Mouse (Mus musculus) heart, embryonic 16.5 days (tissue): ENCODE results near the gene Olfr8. TPM values are rescaled to one million over a fixed set of nuclear protein-coding genes. Genes with fewer than 3 reads are reported as not detected.
"Not testable (repeated sequence)": the region's sequence is repeated elsewhere in the genome, so short reads cannot be mapped to it uniquely, and the experiment has no call there.

ENCODE experiments used
- ATAC-seq: fragments of 200-750 bp; cut with Nextera tagmentation; replicated peaks from 2 replicates; pipeline ENCODE4 v1.8.0; 2017; ENCODE audit warnings: moderate number of reproducible peaks; ENCODE audit not compliant: insufficient read depth, low FRiP score; ENCODE audit errors: extremely low read depth
- H3K27ac ChIP-seq: fragments of 300-500 bp; sonication (generic); 2 replicates; pipeline ENCODE4 v1.5.1; 2014; ENCODE audit warnings: mild to moderate bottlenecking, low read length, control low read depth, moderate library complexity
- H3K27me3 ChIP-seq: fragments of 300-500 bp; sonication (generic); 2 replicates; pipeline ENCODE4 v1.6.1; 2014; ENCODE audit warnings: low read length, mixed read lengths; ENCODE audit not compliant: control insufficient read depth, insufficient read depth
- H3K36me3 ChIP-seq: fragments of 300-500 bp; sonication (generic); 2 replicates; pipeline ENCODE4 v1.6.1; 2014; ENCODE audit not compliant: control insufficient read depth, insufficient read depth
- H3K4me1 ChIP-seq: fragments of 300-500 bp; sonication (generic); 2 replicates; pipeline ENCODE4 v1.6.1; 2014; ENCODE audit warnings: low read length, mixed read lengths; ENCODE audit not compliant: control insufficient read depth, insufficient read depth
- H3K4me2 ChIP-seq: fragments of 300-500 bp; sonication (generic); 2 replicates; pipeline ENCODE4 v1.6.1; 2014; ENCODE audit warnings: low read depth, mild to moderate bottlenecking, control low read depth, low read length
- H3K4me3 ChIP-seq: fragments of 300-500 bp; sonication (generic); 2 replicates; pipeline ENCODE4 v1.5.1; 2014; ENCODE audit warnings: mild to moderate bottlenecking, control low read depth, low read length
- H3K9ac ChIP-seq: fragments of 300-500 bp; sonication (generic); 2 replicates; pipeline ENCODE4 v1.6.1; 2014; ENCODE audit warnings: low read length, control low read depth
- H3K9me3 ChIP-seq: fragments of 300-500 bp; sonication (generic); replicated peaks from 2 replicates; pipeline ENCODE4 v1.6.1; 2016; ENCODE audit warnings: low read length; ENCODE audit not compliant: control insufficient read depth
- WGBS: fragments of 180-500 bp; shearing (Covaris S2); extraction: QIAGEN DNeasy Blood & Tissue Kit; methylation state at CpG from one replicate; pipeline ENCODE4 v1.1.7; 2014; 5-methylcytosine and 5-hydroxymethylcytosine counted together
- polyA plus RNA-seq: library from polyadenylated mRNA; unstranded; fragments of >200 nt; fragmentation: Nextera tagmentation; extraction: Ambion mirVana; gene quantifications from 2 replicates; pipeline ENCODE4 v1.2.1, GENCODE M21; 2015

Gene Olfr8
- not detected in 2 replicates for polyA plus RNA-seq

- H3K9ac ChIP-seq, ATAC-seq: not testable (repeated sequence)
- WGBS: 79% methylated on average over 1 of the region's 1 CpGs
Observed at GRCm38 (mm10) chr10:78950336-78950735, at the start of gene Olfr8. Olfr8 (plus strand) TSS chr10:78950636.

GRCm38 (mm10) chr10:78912871-78913270 lies 37.6 kb upstream of the Olfr8 start, which contains the start of gene Olfr1354:
Olfr1354 (plus strand) TSS chr10:78913171.
- H3K27me3 ChIP-seq, H3K4me3 ChIP-seq, ATAC-seq, H3K4me2 ChIP-seq, H3K27ac ChIP-seq, H3K9ac ChIP-seq, H3K4me1 ChIP-seq, H3K9me3 ChIP-seq, H3K36me3 ChIP-seq: not testable (repeated sequence)
- WGBS: 70% methylated on average over 1 of the region's 1 CpGs

More at GRCm38 (mm10) chr10:78950336-78950735, at the start of gene Olfr8:
- H3K4me1 ChIP-seq, H3K9me3 ChIP-seq, H3K27ac ChIP-seq, H3K4me3 ChIP-seq, H3K36me3 ChIP-seq, H3K27me3 ChIP-seq, H3K4me2 ChIP-seq: not testable (repeated sequence)

- not testable (repeated sequence) for H3K4me2 ChIP-seq, H3K4me3 ChIP-seq, ATAC-seq, H3K4me1 ChIP-seq, H3K27ac ChIP-seq, H3K9ac ChIP-seq, H3K9me3 ChIP-seq, H3K27me3 ChIP-seq, H3K36me3 ChIP-seq
Observed at GRCm38 (mm10) chr10:78963009-78963408, 12.6 kb downstream of the Olfr8 start, which contains the start of gene Olfr1353. Olfr1353 (plus strand) TSS chr10:78963309.

- Histone ChIP-seq H3K4me3 (no peak within 1 kb of the TSS), H3K4me2 (no peak within 1 kb of the TSS), H3K27ac (no peak within 1 kb of the TSS), H3K36me3 (no peaks in the 10 kb centered on the region), H3K9ac (no peak within 1 kb of the TSS), H3K9me3 (no peaks in the 10 kb centered on the region), H3K4me1 (no peaks in the 10 kb centered on the region), H3K27me3 (no peaks in the 10 kb centered on the region)
- no peak for ATAC-seq
Observed at GRCm38 (mm10) chr10:78980750-78981149, 30.3 kb downstream of the Olfr8 start, which contains the start of gene Olfr1352. Olfr1352 (plus strand) TSS chr10:78981050.

Other genes starting within 250 kb of the Olfr8 start
- 0.09 TPM in 1 of 2 replicates, not detected in the other for gene Casp14, start 232.3 kb upstream of the Olfr8 start, polyA plus RNA-seq
- not detected in 2 replicates for gene Ccdc105, start 197.6 kb upstream of the Olfr8 start, polyA plus RNA-seq
- 0.16 and 0.27 TPM in 2 replicates for gene Slc1a6, start 170.1 kb upstream of the Olfr8 start, polyA plus RNA-seq
- gene Olfr1356, start 98.5 kb upstream of the Olfr8 start, polyA plus RNA-seq: not detected in 2 replicates
- not detected in 2 replicates for gene Olfr1355, start 75.1 kb upstream of the Olfr8 start, polyA plus RNA-seq
- gene Olfr1354, start 37.5 kb upstream of the Olfr8 start, polyA plus RNA-seq: not detected in 2 replicates
- not detected in 2 replicates for gene Olfr1353, start 12.7 kb downstream of the Olfr8 start, polyA plus RNA-seq
- gene Olfr1352, start 30.4 kb downstream of the Olfr8 start, polyA plus RNA-seq: not detected in 2 replicates
- gene Olfr1351, start 61.8 kb downstream of the Olfr8 start, polyA plus RNA-seq: not detected in 2 replicates
- gene Olfr57, start 78.1 kb downstream of the Olfr8 start, polyA plus RNA-seq: not detected in 2 replicates
- 16.8 and 17.5 TPM in 2 replicates for gene 2610008E11Rik, start 147.0 kb downstream of the Olfr8 start, polyA plus RNA-seq
- not detected in 2 replicates for gene Vmn2r80, start 198.1 kb downstream of the Olfr8 start, polyA plus RNA-seq